Mouse (Mus musculus) liver (tissue): ENCODE measurements at regions not wholly inside any gene's neighbourhood (a gene's known extent, or its start where the extent isn't known, plus 50 kb on each side); places are given as distances from the start of the nearest gene placed in this dataset.

ENCODE experiments used
- DNase-seq: peaks from one replicate; pipeline ENCODE4 v3.0.0-alpha.2; 2020; ENCODE audit warnings: mixed read lengths

- DNase-seq: no peak
These were observed 493.8 kb upstream of the Pkn2 start for GRCm38 (mm10) chr3:143375527-143376061.

- DNase-seq: no peak
These were observed 491.7 kb upstream of the Pkn2 start for GRCm38 (mm10) chr3:143373501-143373900.

GRCm38 (mm10) chr3:143369002-143369401, 487.2 kb upstream of the Pkn2 start:
- DNase-seq: no peak

GRCm38 (mm10) chr3:143340032-143340431, 458.2 kb upstream of the Pkn2 start:
- DNase-seq: no peak

GRCm38 (mm10) chr3:143333339-143333738, 451.5 kb upstream of the Pkn2 start:
- DNase-seq: no peak

- no peak for DNase-seq
These were observed 446.7 kb upstream of the Pkn2 start for GRCm38 (mm10) chr3:143328521-143328920.

- no peak for DNase-seq
These were observed 445.8 kb upstream of the Pkn2 start for GRCm38 (mm10) chr3:143327652-143328051.

GRCm38 (mm10) chr3:143316457-143316856, 434.7 kb upstream of the Pkn2 start:
- DNase-seq: no peak

- DNase-seq: no peak
These were observed 410.0 kb upstream of the Pkn2 start for GRCm38 (mm10) chr3:143291793-143292192.

- no peak for DNase-seq
These were observed 382.3 kb upstream of the Pkn2 start for GRCm38 (mm10) chr3:143264132-143264531.

GRCm38 (mm10) chr3:143252643-143253042, 370.8 kb upstream of the Pkn2 start:
- no peak for DNase-seq

GRCm38 (mm10) chr3:143252008-143252407, 370.2 kb upstream of the Pkn2 start:
- no peak for DNase-seq

- no peak for DNase-seq
These were observed 360.9 kb upstream of the Pkn2 start for GRCm38 (mm10) chr3:143242691-143243090.

- DNase-seq: no peak
These were observed 359.0 kb upstream of the Pkn2 start for GRCm38 (mm10) chr3:143240545-143241383.

GRCm38 (mm10) chr3:143238546-143238945, 356.7 kb upstream of the Pkn2 start:
- no peak for DNase-seq

GRCm38 (mm10) chr3:143223999-143224729, 342.4 kb upstream of the Pkn2 start:
- no peak for DNase-seq

GRCm38 (mm10) chr3:143193263-143193970, 311.6 kb upstream of the Pkn2 start:
- no peak for DNase-seq

- DNase-seq: no peak
These were observed 307.1 kb upstream of the Pkn2 start for GRCm38 (mm10) chr3:143188931-143189330.

GRCm38 (mm10) chr3:143173971-143174370, 292.2 kb upstream of the Pkn2 start:
- DNase-seq: no peak

GRCm38 (mm10) chr3:143162444-143162843, 280.6 kb upstream of the Pkn2 start:
- no peak for DNase-seq

GRCm38 (mm10) chr3:143161993-143162392, 280.2 kb upstream of the Pkn2 start:
- no peak for DNase-seq

- DNase-seq: no peak
These were observed 276.8 kb upstream of the Pkn2 start for GRCm38 (mm10) chr3:143158568-143158967.
